Mouse (Mus musculus) left cerebral cortex, adult 8-10 months (tissue): ENCODE results near the gene Gsto1. TPM values are rescaled to one million over a fixed set of nuclear protein-coding genes. Genes with fewer than 3 reads are reported as not detected.

Source experiments
- DNase-seq, 2 experiments: peaks; one replicate each; pipeline ENCODE4 v3.0.0; 2022; ENCODE audit warnings: low spot score in 2 of 2
- total RNA-seq, 4 experiments: library from RNA; stranded (reverse); gene quantifications; 2 replicates each; pipeline ENCODE4 v1.2.4; 2022

The Gsto1 gene
- total RNA-seq, 4 experiments from 2014 or later = 47.5 to 55.8 (median 51.4) TPM

DNA sequence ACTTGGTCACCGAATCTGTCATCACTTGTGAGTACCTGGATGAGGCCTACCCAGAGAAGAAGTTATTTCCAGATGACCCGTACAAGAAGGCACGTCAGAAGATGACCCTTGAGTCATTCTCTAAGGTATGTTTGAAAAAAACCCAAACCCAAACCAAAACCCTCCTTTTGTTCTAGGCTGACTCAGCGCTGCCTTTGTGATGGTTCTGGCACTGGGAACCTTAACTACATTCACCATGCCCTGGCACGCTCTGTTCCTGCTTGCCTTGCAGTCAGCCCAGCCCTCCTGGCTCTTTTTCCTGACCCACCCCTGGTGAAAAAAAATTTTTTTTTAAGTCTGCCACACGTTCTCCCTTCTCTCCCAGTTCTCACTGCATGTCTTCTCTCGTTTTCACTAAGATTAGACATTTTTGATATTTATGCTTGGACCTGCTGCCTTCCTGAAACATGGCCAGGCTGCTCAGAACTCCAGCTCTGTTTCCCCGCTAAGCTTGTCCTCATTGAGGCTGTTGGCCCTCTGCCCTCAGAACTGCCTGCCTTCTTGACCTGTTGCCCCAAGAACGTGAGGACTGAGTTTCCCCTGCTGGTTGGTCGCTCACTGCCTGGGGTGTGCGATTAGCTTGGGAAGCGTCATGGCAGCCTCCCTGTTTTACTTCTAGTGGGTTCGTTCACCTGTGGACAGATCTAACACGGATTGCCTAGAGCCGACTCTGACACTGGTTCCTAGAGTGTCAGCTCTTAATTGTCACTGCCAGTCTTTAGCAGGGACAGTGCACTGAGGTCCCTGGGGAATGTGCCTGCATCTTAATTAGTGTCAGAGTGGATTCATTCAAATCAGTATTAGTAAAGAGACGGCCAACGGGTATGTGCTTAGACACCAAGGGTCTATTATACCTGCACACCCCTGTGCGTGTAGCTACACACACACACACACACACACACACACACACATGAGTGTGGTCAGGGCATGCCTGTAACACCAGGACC, 3.5 kb downstream of the Gsto1 start:
- DNase-seq = no peak

DNA sequence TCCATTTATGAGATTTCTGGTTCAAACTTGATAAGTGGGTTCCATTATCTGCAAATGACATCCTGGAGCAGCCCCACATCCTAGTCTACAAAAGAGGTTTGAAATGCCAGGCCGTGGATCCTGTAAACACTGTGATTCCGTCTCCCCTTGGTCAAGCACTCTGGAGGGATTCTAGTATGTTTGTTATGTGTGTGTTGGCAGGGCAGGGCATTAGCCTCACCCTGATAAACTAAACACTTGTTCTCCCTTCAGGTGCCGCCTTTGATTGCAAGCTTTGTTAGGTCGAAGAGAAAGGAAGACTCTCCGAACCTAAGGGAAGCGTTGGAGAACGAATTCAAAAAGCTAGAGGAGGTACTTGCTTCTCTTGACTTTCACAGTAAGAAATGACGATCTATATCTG, 4.4 kb downstream of the Gsto1 start:
- DNase-seq = no peak

DNA sequence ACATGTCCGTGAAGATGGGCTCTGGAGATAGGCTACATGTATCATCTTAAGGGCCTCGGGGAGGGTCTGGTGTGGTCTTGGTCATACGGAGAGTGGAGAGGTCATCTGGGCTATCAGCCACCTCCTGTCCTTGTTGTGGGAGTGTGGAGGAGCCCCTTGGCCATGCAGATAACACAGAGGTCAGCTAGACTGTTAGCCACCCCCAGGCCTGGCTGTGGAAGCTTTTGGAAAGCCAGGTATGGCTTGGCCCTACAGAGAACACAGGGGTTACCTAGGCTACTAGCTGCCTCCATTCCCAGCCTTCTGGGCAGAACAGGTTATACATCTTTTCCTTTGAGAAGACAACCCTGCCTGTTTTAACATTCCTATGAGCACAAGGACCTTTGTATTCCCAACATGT, 7.8 kb downstream of the Gsto1 start:
- DNase-seq = no peak

DNA sequence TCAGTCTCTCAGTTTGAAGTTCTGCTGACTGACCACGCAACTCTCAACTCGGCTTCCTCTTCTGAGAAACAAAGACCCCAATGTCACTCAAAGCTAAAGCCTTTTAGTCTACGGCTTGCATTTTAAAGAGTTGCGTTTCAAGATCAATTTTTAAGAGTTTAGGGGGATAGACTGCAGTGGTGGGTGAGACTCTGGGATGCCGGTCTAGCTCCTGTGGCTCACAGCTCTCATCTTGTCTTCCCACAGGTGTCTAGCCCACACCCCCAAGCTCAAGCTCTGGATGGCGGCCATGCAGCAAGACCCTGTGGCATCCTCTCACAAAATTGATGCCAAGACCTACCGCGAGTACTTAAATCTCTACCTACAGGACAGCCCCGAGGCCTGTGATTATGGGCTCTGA, 9.3 kb downstream of the Gsto1 start:
- no peak for DNase-seq

DNA sequence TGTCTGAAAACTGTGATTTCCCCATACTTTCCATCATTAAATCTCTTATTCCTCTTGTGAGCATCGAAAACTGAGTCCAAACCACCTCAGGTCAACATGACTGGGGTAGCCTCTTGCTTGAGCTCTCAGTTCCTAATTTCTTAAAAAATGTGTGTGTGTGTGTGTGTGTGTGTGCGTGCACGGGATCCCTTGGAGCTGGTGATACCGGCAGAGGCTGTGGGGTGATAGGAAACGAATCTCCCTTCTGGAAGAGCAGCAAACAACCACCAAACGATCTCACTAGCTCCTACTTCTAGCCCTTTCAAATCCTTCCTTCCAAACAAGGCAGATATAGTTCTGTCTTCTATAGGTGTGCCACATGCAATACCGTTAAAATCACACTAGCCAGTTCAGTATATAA, 10.0 kb downstream of the Gsto1 start:
- no peak for DNase-seq

DNA sequence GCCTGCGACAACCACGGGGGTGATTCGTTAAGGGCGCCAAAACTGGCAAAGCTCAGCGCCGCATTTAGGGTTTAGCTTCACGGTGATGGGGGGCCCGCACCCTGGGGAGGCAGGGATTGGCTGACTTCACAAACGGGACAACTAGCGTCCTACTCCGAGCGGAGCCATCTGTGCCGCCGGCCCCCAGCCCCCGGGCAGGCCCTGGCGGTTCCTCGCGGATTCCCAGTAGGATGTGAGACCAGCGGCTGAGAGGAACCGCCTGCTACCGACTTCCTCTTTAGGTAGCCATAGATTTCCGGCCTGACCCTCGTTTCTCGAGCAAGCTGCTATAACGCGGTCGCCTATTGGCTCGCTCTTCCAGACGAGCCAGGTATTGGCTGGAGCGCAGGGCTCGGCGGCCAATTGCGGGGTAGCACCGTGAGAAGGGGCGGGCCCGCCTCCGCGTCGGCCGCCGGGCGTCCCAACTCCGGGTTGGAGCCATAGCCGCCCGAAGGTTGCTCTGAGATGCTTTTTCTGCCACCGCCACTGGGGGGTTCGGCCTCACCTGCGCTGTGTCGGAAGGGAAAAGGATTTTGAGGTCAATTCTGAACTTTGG, 10.7 kb downstream of the Gsto1 start, which contains the start of gene Gsto2:
Gene Gsto2 (plus strand): TSS at position 182 of the 595 bp plus-strand sequence.
- DNase-seq = peak; percentile 83 to 95

DNA sequence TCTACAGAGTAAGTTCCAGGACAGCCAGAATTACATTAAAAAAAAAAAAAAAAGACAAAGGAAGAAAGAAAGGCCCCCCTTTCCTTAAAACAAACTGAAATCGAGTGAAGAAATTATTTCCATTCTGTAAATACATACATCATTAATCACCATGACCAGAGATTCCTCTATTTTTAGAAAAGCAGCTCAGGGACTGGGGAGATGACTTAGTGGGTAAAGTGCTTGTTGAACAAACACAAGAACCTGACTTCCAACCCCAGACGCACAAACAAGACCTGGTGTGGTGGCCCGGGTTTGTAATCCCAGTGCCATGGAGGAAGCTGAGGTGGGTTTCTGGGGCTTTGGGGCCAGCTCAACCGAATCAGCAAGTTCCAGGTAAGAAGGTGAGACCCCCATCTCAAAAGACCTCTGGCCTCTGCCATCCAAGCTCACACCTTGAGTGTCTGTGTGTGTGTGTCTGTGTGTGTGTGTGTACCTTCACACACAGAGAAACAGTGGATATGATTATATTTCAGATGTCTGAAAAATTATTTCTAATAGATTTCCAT, 12.9 kb downstream of the Gsto1 start:
- no peak for DNase-seq

DNA sequence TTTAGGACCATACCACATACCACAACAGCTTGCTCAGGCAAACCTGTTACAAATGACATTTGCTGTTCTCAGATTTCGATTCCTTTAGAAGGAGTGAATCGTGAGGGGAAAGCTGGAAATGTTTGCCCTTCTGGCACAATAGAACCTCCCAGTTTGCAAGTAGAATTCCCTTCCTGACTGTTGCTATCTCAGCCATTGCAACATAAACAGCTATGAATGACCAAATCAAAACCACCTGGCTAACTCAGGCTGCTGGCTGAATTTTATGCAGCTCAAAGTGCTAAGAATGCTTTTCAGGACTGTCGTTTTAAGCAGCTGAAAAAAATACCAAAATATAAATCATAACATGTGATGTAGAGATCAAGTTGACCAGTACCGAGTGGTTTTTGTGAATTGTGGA, 14.2 kb downstream of the Gsto1 start:
- no peak for DNase-seq

DNA sequence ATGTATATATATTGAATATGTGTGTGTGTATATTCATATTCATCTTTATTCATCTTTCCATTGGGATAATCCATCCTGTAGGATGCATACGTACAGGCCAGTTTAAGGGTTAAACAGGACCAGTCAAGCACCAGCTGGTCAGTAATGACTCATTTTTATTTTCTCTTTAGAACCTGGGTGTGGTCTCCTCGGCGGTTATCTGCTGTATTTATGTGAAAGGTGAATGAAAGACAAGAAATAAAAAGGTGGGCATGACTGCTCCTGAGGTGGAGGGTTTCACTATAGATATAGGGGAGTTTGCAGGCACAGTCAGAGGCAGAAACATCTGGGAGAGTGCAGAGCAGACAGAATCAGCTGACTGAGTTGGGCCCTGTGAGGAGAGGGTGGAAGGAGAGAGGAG, 14.7 kb downstream of the Gsto1 start:
- DNase-seq = no peak

DNA sequence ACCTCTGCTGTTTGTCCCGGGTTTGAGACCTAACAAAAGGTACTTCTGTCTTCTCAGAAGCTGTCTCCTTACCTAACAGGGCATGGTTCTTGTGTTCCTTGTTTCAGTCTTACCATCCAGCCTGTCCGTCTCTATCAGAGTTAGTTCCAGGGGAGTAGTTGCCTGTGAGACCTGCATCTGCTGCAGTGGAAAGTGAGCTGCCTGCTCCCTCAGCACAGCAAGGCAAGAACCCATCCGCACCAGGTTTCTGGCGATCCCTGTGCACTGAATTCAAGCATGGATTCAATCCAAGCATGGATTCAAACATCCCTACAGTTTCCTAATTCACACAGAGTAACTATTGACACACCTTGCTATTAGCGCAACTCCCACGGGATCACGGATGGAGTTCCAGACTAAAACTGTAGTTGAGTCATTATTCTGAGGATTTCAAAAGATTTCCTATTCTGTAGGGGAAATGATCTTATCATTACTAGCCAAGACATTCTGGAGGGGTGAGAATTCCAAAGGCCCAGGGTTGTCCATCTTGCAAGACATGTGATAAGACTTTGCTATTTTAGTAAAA, 15.4 kb downstream of the Gsto1 start:
- DNase-seq = no peak

DNA sequence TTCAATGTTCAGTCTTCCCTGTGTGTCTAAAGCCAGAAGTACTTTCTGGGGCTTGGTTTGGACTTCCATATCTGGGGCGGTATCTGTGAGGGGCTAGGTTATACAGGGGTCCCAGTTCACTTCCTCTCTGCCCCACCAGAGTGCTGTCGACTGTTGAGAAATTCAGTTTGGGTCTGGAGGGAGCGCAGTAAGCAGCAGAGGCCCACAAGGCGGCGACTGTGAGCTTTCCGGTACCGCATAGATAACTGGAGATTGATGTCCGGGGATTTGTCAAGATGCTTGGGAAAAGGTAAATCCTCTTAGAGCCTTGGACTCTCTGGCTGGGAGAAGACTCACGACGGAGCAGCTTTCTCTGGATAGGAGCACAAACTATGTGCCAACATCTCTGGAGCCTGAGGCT, 16.7 kb downstream of the Gsto1 start:
- no peak for DNase-seq

DNA sequence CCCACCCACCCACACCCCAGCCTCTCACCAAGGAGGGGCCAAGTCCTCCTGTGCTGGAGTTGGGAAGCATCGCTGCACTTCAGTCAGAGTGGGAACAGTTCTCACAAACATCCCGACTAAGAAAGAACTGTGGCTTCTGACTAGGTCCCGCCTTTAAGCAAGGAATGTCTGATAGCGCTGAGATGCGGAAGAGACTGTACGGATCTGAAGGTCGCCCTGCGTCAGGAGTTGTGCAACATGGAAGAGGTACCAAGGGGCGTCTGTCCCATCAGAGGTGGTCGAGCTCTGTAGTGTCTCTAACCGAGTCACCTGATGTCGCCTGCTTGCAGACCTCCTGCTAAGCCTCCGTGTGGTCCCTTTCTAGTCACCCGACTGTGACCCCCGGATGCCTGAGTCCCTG, 21.5 kb downstream of the Gsto1 start:
- DNase-seq = no peak

DNA sequence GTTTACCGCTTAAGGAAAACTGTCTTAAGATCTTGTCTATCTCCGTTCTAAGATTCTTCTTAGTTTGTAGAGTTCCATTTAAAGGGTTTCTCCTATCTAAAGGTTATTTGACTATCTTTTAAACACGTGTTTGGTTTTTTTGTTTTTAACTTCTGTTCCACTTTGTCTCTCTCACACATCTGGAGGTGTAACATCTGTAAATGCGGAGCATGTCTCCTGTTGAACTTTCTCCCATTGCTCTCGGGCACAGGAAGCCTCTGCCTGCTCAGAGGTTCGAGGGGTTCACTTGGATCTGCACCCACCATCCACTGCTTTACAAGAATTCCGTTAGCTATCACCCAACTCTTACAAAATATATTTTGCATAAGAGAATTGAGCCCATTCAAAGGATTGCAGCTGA, 26.8 kb downstream of the Gsto1 start:
- DNase-seq = no peak

DNA sequence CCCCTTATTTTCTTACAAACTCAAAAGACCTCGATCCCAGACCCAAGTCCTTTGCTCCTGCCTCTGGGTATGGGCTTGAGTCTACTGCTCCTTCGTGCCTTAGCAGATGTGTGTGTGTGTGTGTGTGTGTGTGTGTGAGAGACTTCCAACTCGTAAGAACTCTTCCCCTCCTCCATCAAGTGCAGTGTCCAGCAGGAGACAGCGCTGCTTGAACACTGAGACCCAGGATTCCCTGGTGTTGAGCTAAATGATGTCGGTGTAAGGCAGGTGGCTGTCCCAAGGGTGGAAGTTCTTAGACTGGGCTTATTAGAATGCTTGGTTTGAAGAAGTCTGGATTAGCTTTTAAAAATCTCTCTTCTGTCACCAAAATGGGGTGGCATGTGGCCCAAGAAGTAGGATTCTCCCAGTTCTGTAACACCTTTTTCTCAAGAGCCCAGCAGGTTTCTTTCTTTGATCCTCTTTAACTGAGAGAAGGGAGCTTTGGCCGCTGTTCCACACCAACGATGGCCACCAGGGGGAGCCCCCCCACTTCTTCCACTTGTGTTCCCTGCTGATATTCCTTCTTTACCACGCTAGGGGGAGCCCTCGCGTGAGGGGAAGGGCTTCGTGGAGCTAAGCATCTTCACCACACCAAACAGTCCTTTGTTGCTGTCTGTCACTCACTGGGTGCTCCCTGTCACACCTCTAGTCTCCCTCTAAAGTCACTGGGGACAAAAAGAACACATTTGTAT, 27.5 kb downstream of the Gsto1 start:
- DNase-seq = peak in 1 of 2 experiments; percentile 61

DNA sequence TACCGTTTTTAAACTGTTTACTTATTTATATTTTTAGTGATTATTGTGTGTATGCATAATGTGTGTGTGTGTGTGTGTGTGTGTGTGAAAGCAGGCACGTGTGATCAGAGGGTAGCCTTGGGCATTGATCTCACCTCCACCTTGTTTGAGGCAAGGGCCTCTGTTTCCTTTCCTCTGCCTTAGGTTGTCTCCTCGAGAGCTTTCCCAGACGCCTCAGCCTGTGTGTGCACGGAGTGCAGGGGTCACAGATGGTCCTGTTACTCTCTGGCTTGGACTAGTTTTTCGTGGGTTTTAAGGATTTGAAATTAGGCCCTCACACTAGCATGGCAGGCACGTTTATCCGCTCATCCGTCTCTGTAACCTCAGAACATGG, 28.1 kb downstream of the Gsto1 start:
- DNase-seq = no peak

DNA sequence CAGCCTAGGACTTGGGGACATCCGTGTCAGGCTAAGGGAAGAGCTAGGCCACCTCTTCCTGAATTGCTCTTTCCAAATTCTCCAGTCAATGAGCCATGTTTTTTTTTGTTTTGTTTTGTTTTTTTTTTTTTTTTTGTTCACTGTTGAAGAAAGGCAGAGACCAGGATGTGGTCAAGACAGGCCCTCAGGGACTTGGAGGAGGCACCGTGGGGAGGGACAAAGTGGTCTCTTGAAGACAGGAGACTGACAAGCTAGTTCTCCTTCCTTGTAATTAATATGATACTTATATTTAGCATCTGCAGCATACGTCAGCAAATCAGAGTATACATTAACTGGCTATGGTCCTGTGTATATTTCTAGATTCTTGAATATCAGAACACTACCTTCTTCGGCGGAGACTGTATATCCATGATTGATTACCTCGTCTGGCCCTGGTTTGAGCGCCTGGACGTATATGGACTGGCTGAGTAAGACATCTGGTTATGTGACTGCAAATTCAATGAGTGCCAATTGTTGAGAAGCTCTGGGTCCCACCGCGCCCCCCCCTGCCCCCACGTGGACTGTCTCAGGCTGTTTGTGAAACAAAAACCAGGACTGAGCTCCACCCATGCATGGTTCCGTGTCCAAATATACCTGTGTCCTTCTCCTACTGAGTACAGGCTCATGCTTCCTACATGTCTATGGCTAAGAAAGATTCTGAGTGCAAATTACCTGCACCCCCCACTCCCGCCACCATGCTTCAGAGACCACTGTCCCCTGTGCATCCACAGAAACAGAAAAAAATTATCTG, 29.7 kb downstream of the Gsto1 start:
- DNase-seq = no peak

DNA sequence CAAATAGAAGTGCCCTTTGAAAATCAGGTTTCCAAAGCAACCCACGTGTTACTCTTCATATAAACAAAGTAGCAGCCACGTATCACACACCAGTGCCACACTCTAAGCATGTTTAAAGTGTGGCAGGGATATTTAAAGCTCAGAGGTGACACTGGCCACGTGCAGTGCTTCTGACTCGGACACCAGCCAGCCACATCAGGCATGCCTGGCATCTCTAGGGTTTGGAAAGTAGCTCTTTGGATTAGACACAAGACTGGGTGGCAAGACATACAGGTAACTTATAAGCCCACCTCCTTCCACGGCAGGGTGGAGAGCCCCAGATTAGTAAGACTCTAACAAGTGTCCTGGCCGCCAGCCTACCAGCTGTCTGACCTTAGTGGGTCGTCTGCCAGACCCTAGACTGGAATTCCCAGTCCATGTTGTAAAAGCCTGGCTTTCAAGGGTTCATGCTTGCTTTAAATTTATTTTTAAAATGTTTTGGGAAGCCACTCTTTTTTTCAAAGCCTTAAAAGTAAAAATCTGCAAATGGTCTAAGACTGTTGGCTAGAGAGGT, 30.5 kb downstream of the Gsto1 start:
- no peak for DNase-seq

DNA sequence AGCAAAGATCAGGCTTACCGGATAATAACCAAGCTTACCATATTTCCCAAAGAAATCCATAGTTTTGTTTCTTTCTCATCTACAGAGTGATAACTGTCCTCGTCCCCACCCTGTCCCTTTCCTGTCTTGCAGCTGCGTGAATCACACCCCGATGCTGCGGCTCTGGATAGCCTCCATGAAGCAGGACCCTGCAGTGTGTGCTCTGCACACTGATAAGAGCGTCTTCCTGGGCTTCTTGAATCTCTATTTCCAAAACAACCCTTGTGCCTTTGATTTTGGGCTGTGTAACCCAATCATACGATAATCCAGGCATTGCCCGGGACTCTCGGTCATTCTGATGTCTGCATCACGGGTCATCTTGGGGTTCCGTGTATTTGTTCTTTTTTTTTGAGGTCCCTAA, 31.1 kb downstream of the Gsto1 start:
- no peak for DNase-seq

DNA sequence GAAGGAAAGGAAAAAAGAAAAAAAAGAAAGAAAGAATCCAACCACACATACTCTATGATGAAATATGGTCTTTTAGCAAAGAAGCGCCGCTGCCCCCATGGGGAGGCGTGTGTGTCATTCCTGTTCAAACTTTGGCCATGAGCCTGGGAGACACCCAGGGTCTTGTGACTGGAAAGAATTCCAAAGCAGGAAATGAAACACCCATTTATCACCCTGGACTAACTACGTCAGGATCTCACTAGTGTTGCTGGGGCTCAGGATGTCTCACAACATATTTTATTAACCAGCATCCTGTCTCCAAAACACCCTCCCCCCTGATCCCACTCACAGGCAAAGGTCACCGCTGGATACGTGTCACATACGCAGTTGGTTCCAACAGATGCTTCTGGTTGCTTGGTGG, 31.8 kb downstream of the Gsto1 start:
- DNase-seq = no peak

DNA sequence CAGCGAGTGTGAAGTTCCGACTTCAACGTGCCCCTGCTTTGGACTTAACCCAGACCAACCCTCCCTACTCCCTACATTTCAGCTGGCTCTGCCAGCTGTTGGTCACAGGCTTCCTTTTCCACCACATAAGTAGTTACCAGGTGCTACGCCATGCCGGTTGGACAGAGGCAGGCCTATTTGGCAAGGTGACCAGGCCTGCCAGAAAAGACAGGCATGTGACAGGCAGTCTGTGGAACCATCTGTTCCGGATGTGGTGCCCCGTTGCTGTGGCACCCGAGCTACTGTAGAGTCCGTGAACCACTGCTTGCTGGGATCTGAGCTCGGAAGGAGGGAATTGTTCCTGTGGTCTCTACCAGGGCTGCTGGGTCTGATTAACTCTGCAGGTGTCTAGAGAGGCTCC, 32.6 kb downstream of the Gsto1 start:
- DNase-seq = no peak
